Mouse (Mus musculus) cortical plate, adult 2 months (tissue): ENCODE results near the gene Itgb2.

Source experiments
- CTCF ChIP-seq: fragments of 200-500 bp; IDR thresholded peaks from 2 replicates; pipeline ENCODE4 v1.5.1; 2011; ENCODE audit warnings: mild to moderate bottlenecking, control low read depth, low read length; ENCODE audit not compliant: insufficient read depth; ENCODE audit errors: extremely low read depth
- POLR2A ChIP-seq: fragments of 200-500 bp; IDR thresholded peaks from 2 replicates; pipeline ENCODE4 v1.6.1; 2011; ENCODE audit warnings: mild to moderate bottlenecking, low read length, control low read depth; ENCODE audit not compliant: insufficient read depth; ENCODE audit errors: extremely low read depth

DNA sequence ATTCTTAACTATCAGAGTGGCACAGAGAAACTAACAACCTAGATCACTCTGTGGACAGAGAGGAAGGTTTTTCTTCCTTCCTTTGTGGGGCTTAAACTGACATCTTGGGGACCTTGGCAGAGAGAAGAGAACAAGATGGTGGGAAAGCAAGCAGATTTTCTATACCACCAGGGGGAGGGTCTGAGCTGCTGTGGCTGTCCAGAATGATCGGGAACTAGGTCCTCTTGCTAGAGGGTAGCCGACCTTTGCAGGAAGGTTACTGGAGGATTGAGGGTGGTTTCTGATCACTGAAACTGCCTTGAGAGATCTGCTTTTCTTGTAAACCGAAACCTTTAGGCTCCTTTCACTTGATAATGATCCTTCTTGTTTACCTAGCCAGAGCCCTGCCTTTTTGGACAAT lies 42.2 kb downstream of the Itgb2 start:
- TF ChIP-seq CTCF, result no peak
- TF ChIP-seq POLR2A, result no peak
